Mouse (Mus musculus) forebrain, embryonic 14.5 days (tissue): ENCODE data around the gene Lif. TPM values are rescaled to one million over a fixed set of nuclear protein-coding genes. Genes with fewer than 3 reads are reported as not detected.

Experiments used
- ATAC-seq: fragments of 200-750 bp; cut with Nextera tagmentation; 2 replicates; pipeline ENCODE4 v1.8.0; 2017; ENCODE audit warnings: mild to moderate bottlenecking, moderate library complexity
- DNase-seq: peaks from one replicate; pipeline ENCODE4 v3.0.0-alpha.2; 2015; ENCODE audit warnings: low spot score
- H3K27ac ChIP-seq: fragments of 300-500 bp; sonication (generic); 2 replicates; pipeline ENCODE4 v1.5.1; 2014; ENCODE audit warnings: low read depth, mild to moderate bottlenecking, control low read depth, low read length, moderate library complexity
- H3K27me3 ChIP-seq: fragments of 300-500 bp; sonication (generic); replicated peaks from 2 replicates; pipeline ENCODE4 v1.6.1; 2014; ENCODE audit warnings: low read length, control low read depth, mixed read lengths; ENCODE audit not compliant: control insufficient read depth, insufficient read depth
- H3K36me3 ChIP-seq: fragments of 300-500 bp; sonication (generic); 2 replicates; pipeline ENCODE4 v1.6.1; 2014; ENCODE audit warnings: low read length, control low read depth; ENCODE audit not compliant: control insufficient read depth, insufficient read depth
- H3K4me1 ChIP-seq: fragments of 300-500 bp; sonication (generic); 2 replicates; pipeline ENCODE4 v1.6.1; 2014; ENCODE audit warnings: antibody characterized with exemption, low read length, control low read depth; ENCODE audit not compliant: control insufficient read depth, insufficient read depth
- H3K4me2 ChIP-seq: fragments of 300-500 bp; sonication (generic); 2 replicates; pipeline ENCODE4 v1.6.1; 2014; ENCODE audit warnings: mild to moderate bottlenecking, control low read depth, low read length
- H3K4me3 ChIP-seq: fragments of 300-500 bp; sonication (generic); 2 replicates; pipeline ENCODE4 v1.5.1; 2014; ENCODE audit warnings: low read depth, low read length, control low read depth
- H3K9ac ChIP-seq: fragments of 300-500 bp; sonication (generic); 2 replicates; pipeline ENCODE4 v1.6.1; 2014; ENCODE audit warnings: mild to moderate bottlenecking, low read length, control low read depth, moderate library complexity
- H3K9me3 ChIP-seq: fragments of 300-500 bp; sonication (generic); replicated peaks from 2 replicates; pipeline ENCODE4 v1.6.1; 2016; ENCODE audit warnings: low read length, control low read depth, mixed read lengths; ENCODE audit not compliant: control insufficient read depth
- WGBS: fragments of 180-500 bp; shearing (Covaris S2); extraction: QIAGEN DNeasy Blood & Tissue Kit; methylation state at CpG from one replicate; pipeline ENCODE4 v1.1.7; 2014; 5-methylcytosine and 5-hydroxymethylcytosine counted together
- polyA plus RNA-seq: library from polyadenylated mRNA; unstranded; fragments of >200 nt; fragmentation: Nextera tagmentation; extraction: Ambion mirVana; gene quantifications from 2 replicates; pipeline ENCODE4 v1.2.1, GENCODE M21; 2014

Gene Lif
- polyA plus RNA-seq, 1 experiment from 2014 or later: not detected

- H3K9me3 ChIP-seq: no peaks in the 10 kb centered on the region
- ATAC-seq (peak; percentile 85), DNase-seq (peak; percentile 81)
- peak within 1 kb of the TSS; percentile 51 for H3K9ac ChIP-seq
- H3K27ac ChIP-seq: no peak within 1 kb of the TSS
- 2% methylated on average over 56 of the region's 56 CpGs for WGBS
- peaks cover 8% of the 10 kb centered on the region; the same call in 1 of the 2 replicates for H3K27me3 ChIP-seq
- peak within 1 kb of the TSS; percentile 72 for H3K4me2 ChIP-seq
- H3K36me3 ChIP-seq: peaks cover 16% of the 10 kb centered on the region
- H3K4me3 ChIP-seq: peak within 1 kb of the TSS; percentile 38
- no peaks in the 10 kb centered on the region for H3K4me1 ChIP-seq
These were observed 39.3 kb upstream of the Lif start, which contains the start of gene Castor1 for GRCm38 (mm10) chr11:4217914-4218629. TSS of gene Castor1 (plus strand) at chr11:4218225.

- no peak for DNase-seq
- WGBS: 13% methylated on average over 6 of the region's 6 CpGs
- Histone ChIP-seq H3K27ac (no peak overlapping the region), H3K4me1 (no peaks in the 10 kb centered on the region), H3K36me3 (peaks cover 11% of the 10 kb centered on the region), H3K9me3 (no peaks in the 10 kb centered on the region), H3K9ac (no peak overlapping the region; the same call in 1 of the 2 replicates), H3K4me3 (peak overlapping the region; percentile 38), H3K4me2 (peak overlapping the region; percentile 72), H3K27me3 (peaks cover 8% of the 10 kb centered on the region; the same call in 1 of the 2 replicates)
- no peak for ATAC-seq
These were observed 38.7 kb upstream of the Lif start for GRCm38 (mm10) chr11:4218637-4219036.

GRCm38 (mm10) chr11:4219317-4219751, 38.0 kb upstream of the Lif start:
- DNase-seq (peak; percentile 80), ATAC-seq (peak; percentile 38; the same call in 1 of the 2 replicates)
- H3K4me2 ChIP-seq: no peak overlapping the region
- peaks cover 6% of the 10 kb centered on the region for H3K36me3 ChIP-seq
- WGBS: 16% methylated on average over 2 of the region's 2 CpGs
- no peak overlapping the region for H3K4me3 ChIP-seq
- H3K9ac ChIP-seq: no peak overlapping the region
- peaks cover 8% of the 10 kb centered on the region; the same call in 1 of the 2 replicates for H3K27me3 ChIP-seq
- H3K4me1 ChIP-seq: no peaks in the 10 kb centered on the region
- H3K27ac ChIP-seq: no peak overlapping the region
- no peaks in the 10 kb centered on the region for H3K9me3 ChIP-seq

- Histone ChIP-seq H3K4me2 (no peak overlapping the region), H3K27me3 (peaks cover 8% of the 10 kb centered on the region; the same call in 1 of the 2 replicates), H3K4me3 (no peak overlapping the region), H3K4me1 (no peaks in the 10 kb centered on the region), H3K9me3 (no peaks in the 10 kb centered on the region), H3K27ac (no peak overlapping the region), H3K36me3 (peaks cover 3% of the 10 kb centered on the region), H3K9ac (no peak overlapping the region)
- WGBS: 66% methylated on average over 9 of the region's 9 CpGs
- DNase-seq (no peak), ATAC-seq (no peak)
These were observed 37.4 kb upstream of the Lif start for GRCm38 (mm10) chr11:4219908-4220307.

- no peak overlapping the region for H3K4me3 ChIP-seq
- DNase-seq (peak; percentile 56), ATAC-seq (no peak)
- no peak overlapping the region for H3K4me2 ChIP-seq
- H3K27ac ChIP-seq: no peak overlapping the region
- no peaks in the 10 kb centered on the region for H3K36me3 ChIP-seq
- H3K27me3 ChIP-seq: peaks cover 8% of the 10 kb centered on the region; the same call in 1 of the 2 replicates
- no peak overlapping the region for H3K9ac ChIP-seq
- H3K4me1 ChIP-seq: no peaks in the 10 kb centered on the region
- 47% methylated on average over 28 of the region's 28 CpGs for WGBS
- no peaks in the 10 kb centered on the region for H3K9me3 ChIP-seq
These were observed 36.6 kb upstream of the Lif start for GRCm38 (mm10) chr11:4220443-4221400.

GRCm38 (mm10) chr11:4222046-4222950, 35.1 kb upstream of the Lif start:
- H3K36me3 ChIP-seq: no peaks in the 10 kb centered on the region
- no peaks in the 10 kb centered on the region for H3K9me3 ChIP-seq
- no peaks in the 10 kb centered on the region for H3K4me1 ChIP-seq
- peaks cover 8% of the 10 kb centered on the region; the same call in 1 of the 2 replicates for H3K27me3 ChIP-seq
- no peak overlapping the region for H3K4me2 ChIP-seq
- no peak overlapping the region for H3K27ac ChIP-seq
- no peak for DNase-seq
- ATAC-seq: no peak
- WGBS: 73% methylated on average over 17 of the region's 17 CpGs
- H3K4me3 ChIP-seq: no peak overlapping the region
- no peak overlapping the region for H3K9ac ChIP-seq

- Histone ChIP-seq H3K4me1 (no peaks in the 10 kb centered on the region), H3K9ac (no peak overlapping the region), H3K36me3 (no peaks in the 10 kb centered on the region), H3K4me3 (no peak overlapping the region), H3K9me3 (no peaks in the 10 kb centered on the region), H3K27me3 (peaks cover 4% of the 10 kb centered on the region; the same call in 1 of the 2 replicates), H3K27ac (no peak overlapping the region), H3K4me2 (no peak overlapping the region)
- 33% methylated on average over 5 of the region's 7 CpGs for WGBS
- ATAC-seq (no peak), DNase-seq (no peak)
These were observed 33.8 kb upstream of the Lif start for GRCm38 (mm10) chr11:4223393-4224188.
